Mouse (Mus musculus) liver, embryonic 14.5 days (tissue): ENCODE data around the gene Zmym6. TPM values are rescaled to one million over a fixed set of nuclear protein-coding genes. Genes with fewer than 3 reads are reported as not detected.

Experiments used
- ATAC-seq: fragments of 200-750 bp; cut with Nextera tagmentation; 2 replicates; pipeline ENCODE4 v1.8.0; 2017; ENCODE audit warnings: moderate number of reproducible peaks, mild to moderate bottlenecking, moderate library complexity; ENCODE audit not compliant: insufficient read depth
- DNase-seq, 3 experiments: peaks; one replicate each; pipeline ENCODE4 v3.0.0-alpha.2; 2012 to 2013; ENCODE audit warnings: low read depth in 3 of 3, low spot score in 3 of 3
- H3K27ac ChIP-seq: fragments of 300-500 bp; sonication (generic); 2 replicates; pipeline ENCODE4 v1.5.1; 2014; ENCODE audit warnings: moderate library complexity, mild to moderate bottlenecking, control low read depth, inconsistent platforms
- H3K27me3 ChIP-seq: fragments of 300-500 bp; sonication (generic); 2 replicates; pipeline ENCODE4 v1.6.1; 2014; ENCODE audit warnings: mild to moderate bottlenecking, low read length, moderate library complexity; ENCODE audit not compliant: control insufficient read depth, insufficient read depth
- H3K36me3 ChIP-seq: fragments of 300-500 bp; sonication (generic); replicated peaks from 2 replicates; pipeline ENCODE4 v1.6.1; 2014; ENCODE audit warnings: low read depth; ENCODE audit not compliant: control insufficient read depth, insufficient read depth
- H3K4me1 ChIP-seq, 2 experiments: fragments of 200-500 bp in 1 of 2; fragments of 300-500 bp in 1 of 2; sonication (generic) in 1 of 2; replicated peaks; 2 replicates each; pipeline ENCODE4 v1.6.1; 2012 to 2014; ENCODE audit warnings: antibody characterized with exemption in 1 of 2, inconsistent platforms in 1 of 2, low read length in 1 of 2; ENCODE audit not compliant: control insufficient read depth in 2 of 2, insufficient read depth in 2 of 2
- H3K4me2 ChIP-seq: fragments of 300-500 bp; sonication (generic); 2 replicates; pipeline ENCODE4 v1.6.1; 2014; ENCODE audit warnings: low read depth, mild to moderate bottlenecking, control low read depth, moderate library complexity
- H3K4me3 ChIP-seq, 2 experiments: fragments of 200-500 bp in 1 of 2; fragments of 300-500 bp in 1 of 2; sonication (generic) in 1 of 2; 2 replicates each; pipeline ENCODE4 v1.5.1; 2012 to 2014; ENCODE audit warnings: low read depth in 2 of 2, low read length in 2 of 2, mild to moderate bottlenecking in 2 of 2, control low read depth in 1 of 2, inconsistent platforms in 1 of 2, moderate library complexity in 1 of 2; ENCODE audit not compliant: insufficient read depth in 1 of 2
- H3K9ac ChIP-seq: fragments of 300-500 bp; sonication (generic); replicated peaks from 2 replicates; pipeline ENCODE4 v1.6.1; 2014; ENCODE audit warnings: mild to moderate bottlenecking, control low read depth, moderate library complexity
- H3K9me3 ChIP-seq: fragments of 300-500 bp; sonication (generic); 2 replicates; pipeline ENCODE4 v1.6.1; 2016; ENCODE audit warnings: low read length, mixed read lengths; ENCODE audit not compliant: control insufficient read depth
- CTCF ChIP-seq: IDR thresholded peaks from 2 replicates; pipeline ENCODE4 v1.5.1; 2016; ENCODE audit warnings: antibody characterized with exemption, low read depth, control low read depth
- EP300 ChIP-seq: IDR thresholded peaks from 2 replicates; pipeline ENCODE4 v1.6.1; 2016; ENCODE audit warnings: antibody characterized with exemption, low read depth
- WGBS: fragments of 180-500 bp; shearing (Covaris S2); extraction: QIAGEN DNeasy Blood & Tissue Kit; methylation state at CpG from one replicate; pipeline ENCODE4 v1.1.7; 2014; ENCODE audit not compliant: insufficient replicate concordance; 5-methylcytosine and 5-hydroxymethylcytosine counted together
- polyA plus RNA-seq, 2 experiments: library from polyadenylated mRNA; depleted of rRNA in 1 of 2; stranded (reverse) in 1 of 2; unstranded in 1 of 2; fragments of >200 nt; fragmentation: Nextera tagmentation in 1 of 2; extraction: Ambion mirVana in 1 of 2; gene quantifications; 2 replicates each; pipeline versions ENCODE4 v1.2.1 to v1.2.3; 2012 to 2014

Zmym6 gene
- polyA plus RNA-seq, 2 experiments: 1.9 to 3.7 TPM

DNA sequence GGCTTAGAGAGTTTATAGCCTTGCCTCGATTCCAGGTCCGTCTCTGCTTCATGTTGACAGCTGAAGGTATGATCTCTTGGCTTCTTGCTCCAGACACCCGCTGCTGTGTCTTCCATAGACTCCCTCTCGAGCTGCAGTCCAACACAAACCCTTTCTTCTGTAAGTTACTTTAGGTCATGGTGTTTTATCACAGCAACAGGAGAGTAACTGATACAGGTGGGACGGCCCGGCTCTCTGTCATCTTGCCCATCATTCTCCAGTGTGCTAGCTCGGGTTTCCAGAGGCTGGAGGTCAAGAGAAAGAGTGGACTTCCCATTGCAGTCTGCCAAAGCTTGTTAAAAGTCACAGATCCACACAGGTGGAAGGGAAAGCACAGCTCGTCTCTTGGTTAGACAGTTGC lies 86.7 kb downstream of the Zmym6 start:
- ATAC-seq (no peak), DNase-seq (no peak)
- Histone ChIP-seq H3K4me2 (no peak overlapping the region), H3K9ac (no peak overlapping the region), H3K27ac (no peak overlapping the region), H3K9me3 (no peaks in the 10 kb centered on the region), H3K36me3 (no peaks in the 10 kb centered on the region), H3K4me1 (no peaks in the 10 kb centered on the region), H3K4me3 (no peak overlapping the region), H3K27me3 (peaks cover 22% of the 10 kb centered on the region)
- TF ChIP-seq EP300 (no peak), CTCF (no peak)
- WGBS: 47% methylated on average over 8 of the region's 8 CpGs

DNA sequence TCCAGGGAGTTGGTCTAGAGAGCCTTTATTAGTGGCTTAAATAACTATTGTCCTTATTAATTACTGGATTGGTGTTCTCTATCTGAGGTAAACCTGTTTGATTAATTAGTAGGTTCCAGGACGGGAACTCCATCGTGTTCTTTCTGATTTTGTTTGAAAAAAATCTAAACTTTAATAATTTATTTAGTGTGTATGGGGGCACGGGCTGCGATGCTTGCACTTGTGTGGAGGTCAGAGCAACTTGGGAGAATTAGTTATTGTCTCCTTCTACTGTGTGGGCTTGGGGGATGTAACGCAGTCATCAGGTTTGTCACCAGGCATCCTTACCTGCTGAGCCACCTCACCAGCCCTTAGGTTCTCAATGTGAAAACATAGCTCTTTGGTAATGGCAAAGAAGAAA lies 89.9 kb downstream of the Zmym6 start:
- Histone ChIP-seq H3K36me3 (no peaks in the 10 kb centered on the region), H3K27me3 (peaks cover 36% of the 10 kb centered on the region), H3K4me1 (no peaks in the 10 kb centered on the region), H3K4me2 (no peak overlapping the region), H3K4me3 (no peak overlapping the region), H3K9me3 (no peaks in the 10 kb centered on the region), H3K27ac (no peak overlapping the region), H3K9ac (no peak overlapping the region)
- WGBS: 55% methylated on average over 5 of the region's 5 CpGs
- no peak for TF ChIP-seq EP300
- TF ChIP-seq CTCF: no peak
- no peak for DNase-seq
- ATAC-seq: no peak

DNA sequence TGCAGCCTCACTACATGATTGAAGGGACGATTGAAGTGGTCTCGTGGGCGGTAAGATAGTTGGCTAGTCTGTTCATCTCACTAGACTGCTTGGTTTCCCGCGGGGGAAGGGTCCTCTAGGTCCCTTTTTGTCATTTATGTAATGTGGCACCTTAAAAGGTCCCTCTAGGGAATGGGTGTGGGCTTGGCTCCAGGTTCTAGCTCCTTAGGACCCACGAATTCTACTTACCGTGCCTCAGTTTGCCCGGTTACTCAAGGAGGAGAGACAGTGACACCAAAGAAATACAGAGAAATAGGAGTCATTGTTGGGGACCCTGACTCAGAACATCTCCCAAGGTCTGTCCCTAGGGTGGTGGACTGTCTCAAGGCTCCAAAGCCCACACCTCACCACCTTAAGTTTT lies 90.5 kb downstream of the Zmym6 start:
- no peak for TF ChIP-seq EP300
- no peak for TF ChIP-seq CTCF
- no peak overlapping the region for H3K9ac ChIP-seq
- no peaks in the 10 kb centered on the region for H3K9me3 ChIP-seq
- no peak overlapping the region for H3K27ac ChIP-seq
- no peak overlapping the region for H3K4me2 ChIP-seq
- no peak overlapping the region for H3K4me3 ChIP-seq
- ATAC-seq (no peak), DNase-seq (no peak)
- H3K36me3 ChIP-seq: no peaks in the 10 kb centered on the region
- WGBS: 12% methylated on average over 8 of the region's 8 CpGs
- H3K27me3 ChIP-seq: peaks cover 36% of the 10 kb centered on the region
- H3K4me1 ChIP-seq: no peaks in the 10 kb centered on the region

- no peak overlapping the region for H3K9ac ChIP-seq
- peak overlapping the region; percentile 20 to 46 for H3K4me3 ChIP-seq
- TF ChIP-seq CTCF: no peak
- TF ChIP-seq EP300: no peak
- H3K27ac ChIP-seq: no peak overlapping the region
- ATAC-seq: peak; percentile 29; the same call in 1 of the 2 replicates
- H3K27me3 ChIP-seq: peaks cover 36% of the 10 kb centered on the region
- 1% methylated on average over 37 of the region's 39 CpGs for WGBS
- H3K36me3 ChIP-seq: no peaks in the 10 kb centered on the region
- peak in 1 of 3 experiments; percentile 9 for DNase-seq
- H3K4me2 ChIP-seq: peak overlapping the region; percentile 52
- H3K4me1 ChIP-seq: no peaks in the 10 kb centered on the region
- no peaks in the 10 kb centered on the region for H3K9me3 ChIP-seq
These were observed 91.2 kb downstream of the Zmym6 start for GRCm38 (mm10) chr4:127168211-127168913.

DNA sequence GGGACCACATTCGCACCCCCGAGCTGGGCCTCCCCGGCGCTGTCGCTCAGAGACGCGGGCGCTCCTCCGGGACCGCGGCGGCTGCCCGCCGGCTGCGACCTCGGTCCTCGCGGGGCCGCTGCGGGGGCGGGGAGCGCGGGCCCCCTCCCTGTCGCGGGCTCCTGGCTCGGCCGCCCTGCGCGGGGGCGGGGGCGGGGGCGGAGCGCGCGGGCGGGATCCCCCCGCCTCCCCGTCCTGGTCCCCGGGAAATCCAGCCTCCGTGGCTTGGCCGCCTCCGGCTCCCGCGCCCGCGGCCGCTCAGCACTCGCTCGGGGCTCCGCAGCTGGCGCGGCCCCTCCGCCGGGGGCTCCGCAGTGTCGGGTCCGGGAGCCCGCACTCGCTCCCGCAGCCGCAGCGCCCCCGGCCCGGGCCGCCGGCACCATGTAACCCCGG lies 91.7 kb downstream of the Zmym6 start, which contains the start of gene Dlgap3:
Gene Dlgap3, plus strand, starts transcription at position 291 of the 432 bp plus-strand sequence.
- no peak within 1 kb of the TSS for H3K9ac ChIP-seq
- H3K27ac ChIP-seq: no peak within 1 kb of the TSS
- H3K4me1 ChIP-seq: no peaks in the 10 kb centered on the region
- peak within 1 kb of the TSS; percentile 26 to 46 for H3K4me3 ChIP-seq
- DNase-seq (no peak), ATAC-seq (peak; percentile 62)
- H3K36me3 ChIP-seq: no peaks in the 10 kb centered on the region
- peaks cover 36% of the 10 kb centered on the region for H3K27me3 ChIP-seq
- no peak for TF ChIP-seq EP300
- TF ChIP-seq CTCF: no peak
- H3K4me2 ChIP-seq: peak within 1 kb of the TSS; percentile 52
- H3K9me3 ChIP-seq: no peaks in the 10 kb centered on the region
- under 1% methylated on average over 60 of the region's 67 CpGs for WGBS
